Mouse (Mus musculus): ENCODE measurements around the gene Prdx2.

Gene Prdx2

DNA sequence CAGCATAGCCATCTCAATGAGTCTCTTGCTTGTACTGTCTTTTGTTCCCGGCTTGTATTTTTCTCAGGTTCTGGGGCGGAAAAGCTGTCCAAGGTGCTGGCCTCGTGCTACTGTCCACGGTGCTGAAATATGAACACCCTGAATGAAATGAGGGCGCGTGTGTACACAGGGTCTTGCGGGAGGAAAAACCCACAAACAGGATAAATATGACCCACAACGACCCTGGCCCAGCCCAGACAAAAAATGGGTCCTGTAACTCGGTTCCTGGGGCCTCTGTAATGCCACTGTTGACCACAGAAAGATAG, 22.2 kb upstream of the Prdx2 start:
- ATAC-seq (ENCODE audit: low TSS enrichment): no peak

DNA sequence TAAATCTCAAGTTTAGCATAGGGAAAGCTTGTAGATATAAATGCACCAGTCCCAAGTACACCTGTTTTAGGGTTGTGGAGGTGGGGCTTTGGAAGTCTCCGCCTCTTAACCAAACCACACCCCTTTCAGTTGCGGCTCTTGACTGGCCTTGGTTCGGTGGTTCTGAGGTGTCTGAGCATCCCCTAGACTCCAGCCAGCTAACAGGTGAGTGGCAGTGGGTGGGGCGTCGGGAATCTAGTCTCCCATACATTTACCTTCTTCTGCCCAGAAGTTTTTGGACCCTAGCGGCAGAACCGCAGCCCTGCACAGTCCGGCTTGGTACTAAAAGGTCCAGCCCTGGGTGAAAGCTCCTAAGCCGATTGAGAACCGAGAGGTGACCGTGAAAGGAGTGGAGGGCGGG, 19.6 kb upstream of the Prdx2 start:
- no peak for ATAC-seq (ENCODE audit: low TSS enrichment)

DNA sequence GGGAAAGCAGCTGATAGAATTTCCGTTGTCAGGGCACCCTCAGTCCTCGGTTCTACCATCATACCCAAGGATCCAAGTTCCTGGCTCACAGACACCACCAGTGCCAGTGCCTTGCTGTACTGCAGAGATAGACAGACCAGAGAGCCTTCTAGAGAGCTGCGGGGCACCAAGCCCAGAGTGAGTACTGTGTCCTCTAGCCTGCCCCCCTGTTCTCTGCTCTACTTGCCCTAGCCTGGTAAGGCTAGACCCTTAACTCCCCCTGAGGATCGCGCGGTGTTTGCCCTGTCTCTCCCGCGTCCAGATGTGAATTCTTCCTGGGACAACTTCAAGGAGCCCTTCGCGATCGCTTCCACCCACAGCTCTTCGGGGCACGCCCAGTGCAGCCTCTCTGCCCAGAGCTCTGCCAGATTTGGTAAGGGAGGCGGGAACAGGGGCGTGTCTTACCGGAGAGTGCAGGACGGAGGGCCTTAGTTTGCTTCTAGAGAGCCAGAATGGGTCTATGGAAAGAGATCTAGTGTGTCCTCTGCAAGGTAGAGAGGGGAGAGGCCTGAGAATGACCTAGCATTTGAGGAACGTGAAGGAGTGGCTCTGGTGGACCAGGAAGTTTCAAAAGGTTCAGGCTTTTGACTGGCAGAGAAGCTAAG, 16.7 kb upstream of the Prdx2 start:
- ATAC-seq (ENCODE audit: low TSS enrichment): peak; percentile 64; the same call in 1 of the 2 replicates

DNA sequence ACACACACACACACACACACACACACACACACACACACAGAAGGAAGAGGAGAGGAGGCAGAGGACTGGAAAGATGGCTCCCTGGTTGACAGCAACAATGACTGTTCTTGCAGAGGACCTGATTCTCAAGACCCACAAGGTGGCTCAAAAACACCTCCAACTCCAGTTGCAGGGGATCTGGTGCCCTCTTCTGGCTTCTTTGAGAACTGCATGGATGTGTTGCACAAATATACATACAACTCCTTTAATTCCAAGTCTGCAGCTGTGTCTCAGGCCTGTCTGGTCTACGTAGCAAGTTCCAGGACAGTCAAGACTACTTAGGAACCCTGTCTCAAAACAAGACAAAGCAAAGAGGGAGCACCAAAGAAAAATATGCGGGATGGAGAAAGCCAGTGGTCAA, 12.6 kb upstream of the Prdx2 start:
- peak; percentile 50; the same call in 1 of the 2 replicates for ATAC-seq (ENCODE audit: low TSS enrichment)

DNA sequence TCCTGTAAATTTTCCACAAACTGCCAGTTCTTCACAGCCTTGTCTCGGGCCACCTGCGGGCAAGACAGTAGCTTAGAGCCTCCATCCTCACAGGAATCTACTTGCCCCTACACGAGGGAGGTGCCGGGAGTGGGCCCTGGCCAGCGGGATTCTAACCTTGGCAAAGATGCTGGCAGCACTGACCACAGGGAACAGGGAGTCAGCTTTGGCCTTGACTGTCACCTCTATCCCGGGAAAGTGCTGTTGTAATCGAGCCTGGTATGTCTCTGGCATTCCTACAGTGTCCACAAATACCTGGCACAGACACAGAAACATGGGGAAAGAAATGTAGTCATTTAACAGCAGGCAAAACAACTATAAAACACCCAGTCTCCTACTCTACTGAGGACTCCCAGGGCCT, 9.6 kb upstream of the Prdx2 start:
- no peak for ATAC-seq (ENCODE audit: low TSS enrichment)

DNA sequence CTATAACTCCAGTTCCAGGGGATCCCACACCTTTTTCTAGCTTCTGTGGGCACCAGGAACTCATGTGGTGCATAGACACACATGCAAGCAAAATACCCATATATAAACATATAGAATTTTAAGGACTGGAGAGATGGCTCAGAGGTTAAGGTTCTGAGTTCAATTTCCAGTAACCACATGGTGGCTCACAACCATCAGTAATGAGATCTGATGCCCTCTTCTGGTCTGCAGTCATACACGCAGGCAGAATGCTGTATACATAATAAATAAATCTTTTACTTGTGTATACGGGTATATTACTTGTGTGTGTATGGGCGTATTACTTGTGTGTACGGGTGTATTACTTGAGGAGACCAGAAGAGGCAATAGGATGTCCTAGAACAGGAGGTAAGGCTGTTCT, 5.4 kb upstream of the Prdx2 start:
- ATAC-seq (ENCODE audit: low TSS enrichment): no peak

DNA sequence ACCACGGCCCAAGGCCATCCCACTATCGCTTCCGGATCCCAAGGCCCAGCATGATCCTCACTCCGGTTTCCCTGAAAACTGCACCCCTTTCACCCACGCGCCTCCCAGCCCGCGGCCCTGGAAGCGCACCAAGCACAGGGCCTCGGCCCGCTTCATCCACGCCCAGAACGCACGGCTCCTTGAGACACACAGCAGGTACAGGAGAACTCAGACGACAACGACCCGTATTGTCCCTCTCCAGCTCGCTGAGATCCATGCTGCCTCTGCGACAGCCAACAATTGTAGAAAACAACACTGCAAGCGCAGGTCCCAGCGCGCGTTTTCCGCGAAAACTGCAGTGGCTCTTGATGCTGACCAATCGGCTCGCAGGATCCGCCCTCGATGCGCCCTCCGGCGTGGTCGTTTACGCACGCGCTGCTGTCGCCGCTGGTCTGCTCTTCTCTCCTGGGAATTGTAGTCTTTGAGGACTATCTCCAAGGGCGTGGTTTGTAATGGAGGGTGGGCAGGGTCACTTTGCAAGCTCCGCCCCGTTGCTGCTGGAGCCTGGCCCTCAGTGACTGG, 3.6 kb upstream of the Prdx2 start:
- ATAC-seq (ENCODE audit: low TSS enrichment): peak; percentile 89

DNA sequence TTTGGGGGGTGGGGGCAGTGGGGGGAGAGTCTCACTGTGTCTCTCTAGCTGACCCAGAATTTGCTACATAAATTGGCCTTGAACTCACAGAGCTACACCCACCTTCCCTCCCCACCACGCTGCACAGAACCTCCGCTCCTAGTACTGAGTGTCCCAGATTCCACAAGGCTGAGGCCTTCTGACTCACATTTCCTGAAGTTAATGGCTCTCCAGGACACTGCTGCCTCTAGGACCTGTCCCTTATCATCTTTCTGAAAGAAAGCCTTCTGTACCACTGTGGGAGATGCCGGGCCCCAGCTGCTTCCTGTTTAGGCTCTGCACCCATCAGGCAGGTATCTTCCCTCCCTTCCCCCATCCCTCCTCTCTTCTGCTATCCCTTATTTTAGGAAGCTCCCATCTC, 2.8 kb upstream of the Prdx2 start:
- ATAC-seq (ENCODE audit: low TSS enrichment): no peak

DNA sequence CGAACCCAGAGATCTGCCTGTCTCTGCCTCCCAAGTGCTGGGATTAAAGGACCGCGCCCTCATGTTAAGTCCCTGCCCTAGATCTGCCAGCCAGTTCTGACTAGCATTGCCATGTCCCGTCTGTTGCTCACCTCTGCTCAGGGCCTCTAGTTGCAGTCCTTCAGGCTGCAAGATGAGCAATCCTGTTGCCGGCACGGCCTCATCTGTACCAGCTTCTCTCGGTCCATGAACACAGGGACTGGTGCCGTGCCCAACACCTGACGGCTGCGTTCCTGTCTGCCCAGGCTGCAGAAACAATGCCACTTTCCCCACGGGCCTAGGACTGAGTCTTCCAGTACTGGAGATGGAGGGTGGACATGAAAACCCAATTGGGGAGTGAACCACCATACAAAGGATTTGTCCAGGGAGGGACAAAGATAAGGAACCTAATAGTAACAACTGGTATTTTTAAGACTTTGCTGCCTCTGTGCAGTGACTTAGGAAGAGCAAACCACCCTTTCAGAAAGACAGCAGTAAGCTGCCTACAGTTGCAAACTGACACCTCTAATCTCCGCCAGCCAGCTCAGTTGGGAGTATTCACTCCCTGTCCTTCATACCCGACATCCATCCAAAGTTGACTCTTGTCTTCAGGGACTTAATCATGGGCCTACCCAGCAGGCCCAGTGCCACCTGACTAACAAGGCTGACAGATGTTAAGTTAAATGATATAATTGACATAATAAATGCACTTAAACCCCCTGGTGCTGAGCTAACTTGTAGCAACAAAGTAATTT, 1.7 kb upstream of the Prdx2 start:
- no peak for ATAC-seq (ENCODE audit: low TSS enrichment)

DNA sequence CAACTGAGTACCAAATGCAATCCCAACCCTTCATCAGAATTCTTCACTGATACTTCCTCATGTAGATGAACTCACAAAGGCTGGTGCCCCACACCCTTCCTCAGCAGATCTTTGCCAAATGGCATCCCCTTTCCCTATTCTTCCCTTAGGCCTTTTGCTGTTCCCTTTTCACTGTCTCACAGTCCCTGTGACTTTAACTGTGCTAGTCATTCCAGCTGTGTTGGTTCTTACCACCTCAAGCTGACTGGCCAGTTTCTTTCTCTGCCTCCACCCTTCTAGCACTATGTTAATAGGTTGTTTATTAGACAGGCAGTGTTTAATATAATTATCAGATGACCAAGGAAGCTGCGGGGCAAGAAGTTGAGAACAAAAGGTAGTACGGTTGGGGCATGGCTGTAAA, 737 bp upstream of the Prdx2 start:
- ATAC-seq (ENCODE audit: low TSS enrichment): no peak

DNA sequence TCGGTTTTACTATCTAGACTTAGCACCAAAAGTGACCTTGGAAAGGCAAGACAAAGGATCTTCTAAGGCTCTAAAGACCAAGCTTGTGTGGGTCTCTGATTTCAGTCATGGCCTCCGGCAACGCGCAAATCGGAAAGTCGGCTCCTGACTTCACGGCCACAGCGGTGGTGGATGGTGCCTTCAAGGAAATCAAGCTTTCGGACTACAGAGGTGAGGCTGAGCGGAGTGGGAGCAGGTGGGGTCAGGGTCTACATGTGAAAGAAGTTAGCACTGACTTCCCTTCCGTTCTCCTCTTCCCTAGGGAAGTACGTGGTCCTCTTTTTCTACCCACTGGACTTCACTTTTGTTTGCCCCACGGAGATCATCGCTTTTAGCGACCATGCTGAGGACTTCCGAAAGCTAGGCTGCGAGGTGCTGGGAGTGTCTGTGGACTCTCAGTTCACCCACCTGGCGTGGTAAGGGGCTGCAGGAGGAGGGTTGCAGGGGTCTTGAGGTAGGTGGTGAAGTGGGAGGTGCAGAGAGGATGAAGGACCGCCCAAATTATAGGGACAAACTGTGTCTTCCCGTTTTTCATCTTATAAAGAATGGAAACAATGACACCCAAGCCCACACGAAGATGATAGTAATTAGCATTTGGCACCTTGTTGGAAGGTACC, 876 bp downstream of the Prdx2 start:
- no peak for ATAC-seq (ENCODE audit: low TSS enrichment)

DNA sequence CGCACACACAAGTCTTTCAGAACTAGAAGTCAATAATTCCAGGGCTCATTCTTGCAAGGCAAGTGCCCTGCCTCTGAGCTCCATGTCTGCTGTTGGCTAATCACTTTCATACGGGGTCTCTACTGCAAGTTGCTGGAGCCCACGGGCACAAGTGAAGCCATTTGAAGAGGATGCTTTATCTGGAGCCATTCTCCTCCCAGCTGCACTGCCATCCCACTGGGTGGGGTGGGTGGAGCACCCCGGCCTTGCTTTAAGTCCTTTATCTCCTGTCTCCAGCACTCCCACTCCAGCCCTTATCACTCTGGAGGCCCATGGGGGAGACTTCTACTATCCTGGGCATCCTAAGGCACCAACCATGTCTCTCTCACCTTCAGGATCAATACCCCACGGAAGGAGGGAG, 1.5 kb downstream of the Prdx2 start:
- ATAC-seq (ENCODE audit: low TSS enrichment): no peak

DNA sequence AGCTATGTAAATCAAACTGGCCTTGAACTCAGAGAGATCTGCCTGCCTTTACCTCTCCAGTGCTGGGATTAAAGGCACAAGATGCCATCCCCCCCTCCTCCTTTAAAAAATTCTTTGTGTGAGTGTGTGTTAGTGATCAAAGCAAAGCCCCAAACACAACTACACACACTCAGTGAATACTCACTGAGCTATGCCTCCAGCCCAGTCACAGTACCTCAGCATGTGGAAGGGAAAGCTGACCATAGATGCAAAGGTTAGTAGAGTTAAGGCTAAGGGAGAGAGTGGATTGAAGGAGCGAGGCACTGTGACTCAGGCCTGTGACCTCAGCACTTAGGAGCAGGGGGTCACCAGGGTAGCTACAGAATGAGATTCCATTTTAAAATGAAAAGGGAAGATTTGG, 3.7 kb downstream of the Prdx2 start:
- ATAC-seq (ENCODE audit: low TSS enrichment): no peak

DNA sequence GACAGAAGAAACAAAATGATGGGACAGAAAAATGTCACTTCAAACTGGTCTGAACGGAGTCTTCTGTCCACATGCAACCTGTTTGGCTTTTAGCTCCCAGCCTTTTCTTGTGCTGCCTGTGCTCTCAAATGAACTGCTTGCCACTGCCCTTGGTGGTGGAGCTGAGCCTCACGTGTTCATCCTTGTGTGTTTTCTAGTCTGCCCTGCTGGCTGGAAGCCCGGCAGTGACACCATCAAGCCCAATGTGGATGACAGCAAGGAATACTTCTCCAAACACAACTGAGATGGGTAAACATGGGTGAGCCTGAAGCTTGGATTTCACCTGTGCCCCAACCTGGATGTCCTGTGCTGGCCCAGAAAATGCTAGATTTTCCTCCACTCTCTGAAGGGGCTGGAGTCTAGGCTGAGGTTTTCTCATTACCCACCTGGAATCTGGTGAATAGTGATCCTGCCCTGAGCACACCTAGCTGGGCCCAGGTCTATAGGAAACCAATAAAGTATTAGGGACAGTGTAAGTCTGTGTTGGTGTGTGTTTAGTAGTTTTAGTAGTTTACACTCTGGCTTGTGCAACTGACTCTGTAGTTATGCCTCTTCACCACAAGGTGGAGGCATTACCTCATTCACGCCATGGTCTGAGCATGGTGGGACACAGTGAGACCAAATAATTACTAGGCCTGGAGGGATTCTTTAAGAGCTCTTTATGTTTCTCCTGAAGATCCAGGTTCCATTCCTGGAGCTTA, 4.6 kb downstream of the Prdx2 start:
- ATAC-seq (ENCODE audit: low TSS enrichment): no peak

DNA sequence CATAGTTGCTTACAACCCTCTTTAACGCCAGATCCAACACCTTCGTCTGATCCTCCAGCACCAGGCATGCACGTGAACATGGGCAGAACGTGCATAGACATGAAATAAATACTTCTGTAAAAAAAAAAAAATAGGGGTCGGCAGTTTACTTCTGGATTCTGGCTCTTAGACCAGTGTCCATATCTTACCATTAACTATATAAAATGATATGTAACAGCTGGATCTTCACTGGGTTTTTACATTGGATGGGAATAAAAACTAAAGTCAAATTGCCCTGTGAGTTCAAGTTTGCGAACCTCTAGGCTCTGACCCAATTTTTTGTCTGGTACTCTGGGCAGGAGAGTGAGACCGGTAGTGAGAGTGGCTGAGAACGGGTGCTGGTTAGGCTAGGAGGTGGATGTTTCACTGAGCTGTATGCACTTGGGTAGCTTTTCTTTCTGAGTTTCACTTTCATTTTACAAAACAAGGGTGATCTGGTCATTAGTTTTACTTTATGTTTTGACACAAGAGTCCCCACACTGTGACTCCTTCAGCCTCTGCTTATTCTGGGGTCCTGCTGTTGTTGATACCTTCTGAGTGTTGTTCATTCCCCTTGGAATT, 5.3 kb downstream of the Prdx2 start:
- no peak for ATAC-seq (ENCODE audit: low TSS enrichment)

DNA sequence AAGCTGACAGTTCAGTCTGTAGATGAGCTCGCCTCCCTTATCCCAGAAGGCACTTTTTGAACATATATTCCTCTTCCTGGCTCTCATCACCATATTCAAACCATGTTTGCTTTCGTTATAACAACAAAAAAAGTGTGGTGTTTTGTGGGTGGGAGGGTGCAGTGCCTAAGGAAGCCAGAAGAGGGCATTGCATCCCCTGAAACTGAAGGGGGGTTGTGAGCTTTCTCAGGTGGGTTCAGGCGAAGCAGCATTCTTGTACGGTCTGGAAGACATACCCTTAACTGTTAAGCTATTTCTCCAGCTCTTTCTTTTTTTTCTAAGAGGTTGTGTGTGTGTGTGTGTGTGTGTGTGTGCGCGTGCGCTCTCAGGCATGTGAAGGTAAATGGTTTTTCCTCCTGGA, 6.0 kb downstream of the Prdx2 start:
- ATAC-seq (ENCODE audit: low TSS enrichment): no peak

DNA sequence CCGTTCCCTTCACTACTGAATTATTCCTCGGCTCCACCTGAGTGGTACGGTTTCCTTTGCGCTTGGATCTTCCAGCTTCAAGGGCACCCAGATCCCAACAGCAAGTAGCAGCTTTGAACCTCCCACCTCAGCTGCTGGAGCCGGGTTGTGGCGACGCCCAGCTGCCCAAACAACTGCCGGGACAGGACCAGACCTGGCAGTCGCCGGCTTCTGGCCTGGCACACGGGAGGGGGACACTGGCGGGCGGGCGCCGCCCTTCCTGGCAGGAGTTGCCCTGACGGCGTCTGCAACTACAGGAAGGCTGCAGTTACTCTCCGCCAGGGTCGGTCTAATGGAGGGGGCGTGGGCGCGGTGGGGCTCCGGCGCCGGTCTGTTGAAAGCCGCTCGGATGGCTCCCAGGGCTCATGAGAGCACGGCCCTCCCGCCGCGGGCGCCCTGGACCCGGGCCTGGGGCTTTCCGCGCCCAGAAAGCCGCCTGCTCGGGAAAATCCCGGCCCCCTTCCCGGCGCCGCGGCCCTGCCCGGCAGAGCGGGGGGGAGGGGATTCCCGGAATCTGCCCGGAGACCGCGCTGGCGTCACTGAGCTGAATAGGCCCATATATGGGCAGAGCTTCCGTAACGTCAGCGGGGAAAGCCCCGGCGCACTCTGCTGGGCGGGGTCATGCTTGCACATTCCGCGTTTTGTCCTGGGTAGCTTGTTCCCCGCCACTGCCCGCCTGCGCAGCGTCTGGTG, 6.8 kb downstream of the Prdx2 start:
- peak; percentile 42 for ATAC-seq (ENCODE audit: low TSS enrichment)

DNA sequence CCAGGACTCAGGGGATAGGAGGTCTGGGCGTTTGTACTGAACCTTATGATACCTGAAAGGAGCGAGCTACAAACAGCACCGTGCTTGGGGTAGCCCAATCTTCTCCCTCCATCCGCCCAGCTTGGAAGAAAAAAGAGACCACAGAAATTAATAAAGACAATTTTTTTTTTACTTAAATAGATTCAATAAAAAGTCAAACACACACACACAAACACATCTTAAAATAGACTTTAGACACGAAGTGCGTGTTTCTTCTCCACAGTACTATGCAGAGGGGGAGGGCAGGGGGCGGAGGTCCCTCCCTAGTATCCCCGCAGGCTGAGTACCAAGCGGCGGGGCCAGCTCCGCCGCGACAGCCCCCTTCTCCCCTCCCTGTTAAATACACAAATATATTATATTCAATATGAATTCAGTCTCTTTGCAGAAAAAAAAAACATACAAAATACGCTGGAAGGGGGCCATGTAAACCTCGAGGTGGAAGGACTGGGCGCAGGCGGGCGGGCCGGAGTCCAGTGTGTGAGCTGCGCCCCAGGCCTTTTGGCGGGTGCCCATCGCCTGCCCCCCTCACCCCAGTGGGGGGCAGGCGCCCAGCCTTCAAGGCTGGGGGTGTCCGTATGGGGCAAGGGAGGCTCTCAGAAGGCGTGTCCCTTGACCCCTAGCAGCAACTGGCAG, 7.5 kb downstream of the Prdx2 start:
- ATAC-seq (ENCODE audit: low TSS enrichment): no peak

DNA sequence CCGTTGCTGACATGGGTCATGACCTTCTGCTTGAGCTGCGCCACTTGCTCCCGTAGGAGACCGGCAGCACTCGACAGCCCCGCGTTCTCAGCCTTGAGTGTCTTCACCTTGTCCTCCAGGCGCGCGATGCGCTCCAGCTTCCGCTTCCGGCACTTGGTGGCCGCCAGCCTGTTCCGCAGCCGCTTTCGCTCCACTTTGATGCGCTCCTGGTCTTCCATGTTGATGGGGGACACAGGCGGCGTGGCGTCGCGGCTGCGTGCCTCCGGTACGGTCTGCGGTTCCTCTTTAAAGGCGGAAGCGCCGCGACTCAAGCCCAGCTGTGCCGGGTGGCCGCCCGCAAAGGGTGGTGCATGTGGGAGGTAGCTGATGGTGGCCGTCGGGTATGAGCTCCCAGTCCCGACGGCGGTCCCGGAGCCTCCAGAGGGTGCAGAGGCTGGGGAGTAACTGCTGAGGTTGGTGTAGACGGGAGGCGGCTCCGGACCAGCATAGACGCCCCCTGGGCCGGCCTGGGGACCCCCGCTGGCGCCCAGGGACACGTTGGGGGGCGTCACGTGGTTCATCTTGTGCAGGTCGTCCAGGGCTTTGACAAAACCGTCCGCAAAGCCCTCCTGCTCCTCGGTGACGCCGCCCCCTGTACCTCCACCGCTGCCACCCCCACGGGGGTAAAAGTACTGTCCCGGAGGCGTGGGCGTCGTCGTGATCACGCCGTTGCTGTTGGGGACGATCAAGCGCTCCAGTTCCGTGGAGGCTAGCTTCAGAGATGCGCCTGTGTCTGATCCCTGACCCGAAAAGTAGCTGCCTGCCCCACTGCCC, 8.3 kb downstream of the Prdx2 start:
- no peak for ATAC-seq (ENCODE audit: low TSS enrichment)
